Mouse (Mus musculus) midbrain, embryonic 13.5 days (tissue): Measurements from ENCODE around the gene Prkg2. TPM values are rescaled to one million over a fixed set of nuclear protein-coding genes. Genes with fewer than 3 reads are reported as not detected.

Source experiments
- ATAC-seq: fragments of 200-750 bp; cut with Nextera tagmentation; 2 replicates; pipeline ENCODE4 v1.8.0; 2017; ENCODE audit warnings: mild to moderate bottlenecking, moderate TSS enrichment, moderate library complexity
- H3K27ac ChIP-seq: fragments of 300-500 bp; sonication (generic); 2 replicates; pipeline ENCODE4 v1.5.1; 2015; ENCODE audit warnings: inconsistent platforms, mild to moderate bottlenecking, moderate library complexity
- H3K27me3 ChIP-seq: fragments of 300-500 bp; sonication (generic); 2 replicates; pipeline ENCODE4 v1.6.1; 2015; ENCODE audit warnings: mild to moderate bottlenecking, inconsistent platforms
- H3K36me3 ChIP-seq: fragments of 300-500 bp; sonication (generic); 2 replicates; pipeline ENCODE4 v1.6.1; 2015; ENCODE audit warnings: mild to moderate bottlenecking, inconsistent platforms
- H3K4me1 ChIP-seq: fragments of 300-500 bp; sonication (generic); replicated peaks from 2 replicates; pipeline ENCODE4 v1.6.1; 2015; ENCODE audit warnings: inconsistent platforms
- H3K4me2 ChIP-seq: fragments of 300-500 bp; sonication (generic); replicated peaks from 2 replicates; pipeline ENCODE4 v1.6.1; 2015; ENCODE audit warnings: moderate library complexity, mild to moderate bottlenecking, inconsistent platforms
- H3K4me3 ChIP-seq: fragments of 300-500 bp; sonication (generic); replicated peaks from 2 replicates; pipeline ENCODE4 v1.5.1; 2015; ENCODE audit warnings: mild to moderate bottlenecking, inconsistent platforms
- H3K9ac ChIP-seq: fragments of 300-500 bp; sonication (generic); replicated peaks from 2 replicates; pipeline ENCODE4 v1.6.1; 2015; ENCODE audit warnings: mild to moderate bottlenecking, inconsistent platforms
- H3K9me3 ChIP-seq: fragments of 300-500 bp; sonication (generic); 2 replicates; pipeline ENCODE4 v1.6.1; 2016; ENCODE audit warnings: mild to moderate bottlenecking, inconsistent platforms
- WGBS: fragments of 180-500 bp; shearing (Covaris S2); methylation state at CpG from one replicate; pipeline ENCODE4 v1.1.7; 2015; 5-methylcytosine and 5-hydroxymethylcytosine counted together
- polyA plus RNA-seq: library from polyadenylated mRNA; unstranded; fragments of >200 nt; fragmentation: Nextera tagmentation; extraction: Ambion mirVana; gene quantifications from 2 replicates; pipeline ENCODE4 v1.2.1, GENCODE M21; 2015

The Prkg2 gene
- polyA plus RNA-seq, 1 experiment from 2014 or later = 1.5 TPM

DNA sequence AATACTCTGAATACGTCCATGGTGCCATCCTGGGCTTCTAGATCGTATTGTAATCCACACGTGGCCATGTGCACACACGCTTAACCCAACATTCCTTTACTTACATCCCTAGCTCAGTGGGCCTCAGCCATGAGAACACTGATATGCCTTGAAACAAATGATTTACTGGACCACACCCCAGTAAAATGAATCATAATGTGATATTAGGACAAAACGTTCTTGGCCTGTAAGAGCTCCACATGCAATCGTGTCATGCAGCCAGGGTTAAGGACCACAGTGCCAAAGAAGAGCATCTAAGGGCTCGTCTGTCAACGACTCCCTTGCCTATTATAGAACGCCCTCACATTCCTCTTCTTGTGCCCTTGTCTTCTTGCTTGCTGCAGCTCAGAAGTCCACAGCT lies 70.5 kb downstream of the Prkg2 start:
- H3K9ac ChIP-seq = no peak overlapping the region
- no peak overlapping the region for H3K27ac ChIP-seq
- no peaks in the 10 kb centered on the region for H3K36me3 ChIP-seq
- ATAC-seq = no peak
- WGBS = 89% methylated on average over 9 of the region's 9 CpGs
- H3K4me1 ChIP-seq = peaks cover 10% of the 10 kb centered on the region
- no peak overlapping the region for H3K4me3 ChIP-seq
- H3K4me2 ChIP-seq = no peak overlapping the region
- H3K27me3 ChIP-seq = no peaks in the 10 kb centered on the region
- no peaks in the 10 kb centered on the region for H3K9me3 ChIP-seq

DNA sequence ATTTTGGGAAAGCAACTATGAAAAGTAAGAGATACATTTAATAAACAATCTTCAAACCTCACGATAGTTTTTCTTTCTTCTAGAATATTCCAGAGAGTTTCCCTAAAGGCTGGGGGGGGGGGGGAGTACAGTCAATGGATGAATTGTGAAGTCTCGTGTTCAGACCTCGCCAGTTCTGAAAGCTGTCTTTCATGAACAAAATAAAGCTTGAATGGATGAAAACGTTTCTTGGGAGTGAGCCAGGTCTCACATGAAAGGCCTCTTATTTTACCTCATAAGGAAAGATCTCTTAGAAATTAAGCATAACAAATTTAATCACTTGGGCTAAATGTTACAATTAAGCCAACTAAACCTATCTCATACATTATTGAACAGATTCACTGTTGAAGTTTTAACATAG lies 72.0 kb downstream of the Prkg2 start:
- no peak for ATAC-seq

DNA sequence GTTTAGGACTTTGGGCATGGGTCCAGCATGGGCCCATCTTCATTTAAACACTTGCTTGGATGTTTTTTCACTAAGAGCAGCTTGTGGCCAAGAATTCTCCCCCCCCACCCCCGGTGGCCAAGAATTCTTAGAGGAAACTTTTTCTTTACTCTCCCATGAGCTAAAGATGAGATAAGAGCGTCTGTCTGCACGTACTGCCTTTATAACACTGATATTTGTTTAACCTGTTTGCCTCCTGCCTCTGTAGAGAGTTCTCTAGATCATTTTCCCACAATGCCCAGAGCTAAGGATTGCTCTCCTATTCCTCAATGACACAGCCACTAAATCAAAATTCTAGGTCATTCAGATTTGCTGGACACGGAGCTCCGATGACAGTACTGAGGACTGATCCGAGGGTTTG lies 72.8 kb downstream of the Prkg2 start:
- 89% methylated on average over 6 of the region's 6 CpGs for WGBS

More for the DNA sequence above, 72.0 kb downstream of the Prkg2 start:
- Histone ChIP-seq H3K4me3 (no peak overlapping the region), H3K4me2 (no peak overlapping the region), H3K27ac (no peak overlapping the region), H3K9me3 (no peaks in the 10 kb centered on the region), H3K27me3 (no peaks in the 10 kb centered on the region), H3K4me1 (peaks cover 10% of the 10 kb centered on the region), H3K9ac (no peak overlapping the region), H3K36me3 (no peaks in the 10 kb centered on the region)
- WGBS = 38% methylated on average over 4 of the region's 4 CpGs

DNA sequence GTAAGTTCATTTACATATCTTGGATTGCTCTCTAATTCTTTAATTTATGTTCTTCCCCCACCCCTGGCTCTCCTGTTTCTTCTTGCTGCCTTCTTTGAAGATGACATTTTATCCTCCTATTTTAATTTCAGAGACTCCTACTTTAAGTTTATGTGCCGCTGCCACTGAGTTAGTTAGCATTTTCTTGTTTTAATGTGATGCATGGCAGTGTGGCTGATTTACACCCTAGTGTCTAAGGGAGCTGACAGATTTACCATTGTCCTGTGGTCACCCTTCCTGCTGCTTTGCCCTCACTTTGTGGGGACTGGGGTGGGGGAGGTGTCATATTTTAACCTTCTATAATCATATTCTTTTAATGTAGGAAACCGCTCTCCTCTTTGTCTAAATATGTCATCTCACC lies 74.7 kb downstream of the Prkg2 start:
- H3K36me3 ChIP-seq = no peaks in the 10 kb centered on the region
- H3K9me3 ChIP-seq = no peaks in the 10 kb centered on the region
- no peak overlapping the region for H3K4me3 ChIP-seq
- no peak for ATAC-seq
- no peak overlapping the region for H3K9ac ChIP-seq
- peaks cover 10% of the 10 kb centered on the region for H3K4me1 ChIP-seq
- no peak overlapping the region for H3K4me2 ChIP-seq
- H3K27me3 ChIP-seq = no peaks in the 10 kb centered on the region
- 46% methylated on average over 2 of the region's 2 CpGs for WGBS
- H3K27ac ChIP-seq = peak overlapping the region; percentile 21; the same call in 1 of the 2 replicates

More for the DNA sequence above, 72.8 kb downstream of the Prkg2 start:
- Histone ChIP-seq H3K4me1 (peaks cover 10% of the 10 kb centered on the region), H3K27me3 (no peaks in the 10 kb centered on the region), H3K27ac (no peak overlapping the region), H3K4me3 (no peak overlapping the region), H3K4me2 (no peak overlapping the region), H3K9ac (no peak overlapping the region), H3K9me3 (no peaks in the 10 kb centered on the region), H3K36me3 (no peaks in the 10 kb centered on the region)
- ATAC-seq = no peak

DNA sequence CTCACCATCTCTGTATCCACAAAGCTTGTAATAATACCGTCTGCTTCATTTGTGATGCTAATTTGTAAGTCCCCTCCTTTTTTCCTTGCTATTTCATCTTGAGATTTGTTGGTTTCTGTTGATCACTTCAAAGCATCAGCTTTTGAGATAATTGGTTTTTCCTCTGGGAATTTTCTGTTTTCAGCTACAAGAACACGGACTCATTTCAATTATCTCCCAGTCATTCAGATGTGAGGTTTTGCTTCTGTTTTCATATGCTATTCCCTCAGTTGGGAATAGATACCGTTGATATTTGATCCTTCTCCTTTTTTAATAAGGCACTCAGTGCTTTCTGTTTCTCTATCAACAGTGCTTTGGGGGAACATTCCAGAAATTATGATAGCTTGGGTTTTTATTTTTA lies 81.6 kb downstream of the Prkg2 start:
- Histone ChIP-seq H3K9me3 (peaks cover 4% of the 10 kb centered on the region; the same call in 1 of the 2 replicates), H3K4me3 (no peak overlapping the region)
- WGBS = 25% methylated on average over 3 of the region's 3 CpGs

DNA sequence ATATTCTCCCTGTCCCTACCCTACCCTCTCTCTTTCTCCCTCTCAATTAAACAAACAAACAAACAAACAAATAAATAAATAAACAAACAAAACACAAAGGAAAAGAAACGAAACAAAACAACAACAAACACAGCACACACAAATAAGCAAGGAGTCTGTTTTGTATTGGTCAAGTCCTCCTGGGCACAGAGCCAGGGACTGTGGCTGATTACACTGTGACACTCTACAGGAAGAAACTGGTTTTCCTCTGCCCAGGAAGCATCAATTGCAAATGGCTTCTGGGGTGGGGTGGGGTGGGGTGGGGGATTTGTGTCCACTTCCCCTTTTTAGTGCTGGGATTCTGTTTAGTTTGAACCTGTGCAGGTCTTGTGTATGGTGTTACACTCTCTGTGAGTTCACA lies 83.8 kb downstream of the Prkg2 start:
- Histone ChIP-seq H3K27me3 (no peaks in the 10 kb centered on the region), H3K4me1 (0 out of 2 replicates have a peak, but pooled peaks cover 8% of the 10 kb centered on the region), H3K4me3 (no peak overlapping the region), H3K27ac (no peak overlapping the region), H3K9me3 (peaks cover 4% of the 10 kb centered on the region; the same call in 1 of the 2 replicates), H3K9ac (no peak overlapping the region), H3K36me3 (no peaks in the 10 kb centered on the region), H3K4me2 (no peak overlapping the region)
- WGBS = 77% methylated on average over 1 of the region's 1 CpGs
- no peak for ATAC-seq

More for the DNA sequence above, 81.6 kb downstream of the Prkg2 start:
- H3K27ac ChIP-seq = no peak overlapping the region; the same call in 1 of the 2 replicates
- H3K4me1 ChIP-seq = 0 out of 2 replicates have a peak, but pooled peaks cover 8% of the 10 kb centered on the region
- no peaks in the 10 kb centered on the region for H3K36me3 ChIP-seq
- no peak overlapping the region for H3K4me2 ChIP-seq
- no peaks in the 10 kb centered on the region for H3K27me3 ChIP-seq
- ATAC-seq = no peak
- H3K9ac ChIP-seq = no peak overlapping the region

DNA sequence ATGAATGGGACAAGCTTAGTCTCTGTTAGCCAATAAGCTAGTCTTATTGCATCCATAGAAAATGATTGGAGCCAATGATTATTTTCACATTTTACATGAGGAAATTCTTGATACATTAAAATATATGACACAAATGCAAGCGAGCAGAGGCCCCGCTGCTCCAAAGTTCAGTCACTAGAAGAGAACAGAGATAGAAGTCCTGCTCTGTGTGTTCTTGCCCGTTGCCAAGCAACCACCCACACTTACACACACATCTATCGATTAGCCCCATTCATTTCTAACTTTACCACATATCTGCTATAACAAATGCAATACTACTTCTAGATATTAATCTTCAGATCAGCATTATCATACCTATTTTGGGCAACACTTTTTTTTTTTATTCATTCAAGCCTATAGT lies 85.6 kb downstream of the Prkg2 start:
- Histone ChIP-seq H3K4me2 (no peak overlapping the region), H3K9me3 (peaks cover 4% of the 10 kb centered on the region; the same call in 1 of the 2 replicates), H3K27ac (no peak overlapping the region), H3K27me3 (no peaks in the 10 kb centered on the region), H3K4me3 (no peak overlapping the region), H3K9ac (no peak overlapping the region), H3K4me1 (0 out of 2 replicates have a peak, but pooled peaks cover 8% of the 10 kb centered on the region), H3K36me3 (no peaks in the 10 kb centered on the region)
- 83% methylated on average over 4 of the region's 4 CpGs for WGBS
- no peak for ATAC-seq

DNA sequence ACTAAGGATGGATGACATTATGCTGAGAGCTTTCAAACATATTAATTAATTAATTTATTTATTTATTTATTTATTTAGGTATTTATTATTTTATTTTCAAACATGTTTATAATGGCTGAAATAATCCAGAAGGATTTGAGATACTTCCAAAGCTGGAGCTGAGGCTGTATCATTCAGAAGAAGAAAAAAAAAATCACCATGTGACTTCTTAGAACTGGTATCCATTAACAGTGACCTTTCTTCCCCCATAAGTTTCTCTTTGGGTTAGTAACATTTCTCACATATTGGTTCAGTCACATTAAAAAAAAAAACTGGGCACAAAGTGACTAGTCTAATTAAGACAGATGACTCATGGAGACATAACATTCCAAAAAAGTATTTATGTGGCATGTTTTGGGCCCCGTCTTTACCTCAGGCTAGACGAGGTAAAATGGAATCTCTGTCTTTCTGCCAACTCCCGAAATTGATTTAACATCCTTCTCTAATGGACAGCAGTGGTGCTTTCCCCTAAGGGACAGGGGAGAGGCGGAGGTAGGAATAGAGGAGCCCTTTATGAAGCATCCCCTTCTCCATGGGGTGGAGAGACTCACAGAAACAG lies 86.6 kb downstream of the Prkg2 start:
- 85% methylated on average over 4 of the region's 4 CpGs for WGBS
- H3K27ac ChIP-seq = no peak overlapping the region
- no peaks in the 10 kb centered on the region for H3K36me3 ChIP-seq
- no peak for ATAC-seq
- H3K4me1 ChIP-seq = 0 out of 2 replicates have a peak, but pooled peaks cover 4% of the 10 kb centered on the region
- H3K9me3 ChIP-seq = no peaks in the 10 kb centered on the region
- no peak overlapping the region for H3K9ac ChIP-seq
- H3K4me3 ChIP-seq = no peak overlapping the region
- H3K27me3 ChIP-seq = no peaks in the 10 kb centered on the region
- no peak overlapping the region for H3K4me2 ChIP-seq

DNA sequence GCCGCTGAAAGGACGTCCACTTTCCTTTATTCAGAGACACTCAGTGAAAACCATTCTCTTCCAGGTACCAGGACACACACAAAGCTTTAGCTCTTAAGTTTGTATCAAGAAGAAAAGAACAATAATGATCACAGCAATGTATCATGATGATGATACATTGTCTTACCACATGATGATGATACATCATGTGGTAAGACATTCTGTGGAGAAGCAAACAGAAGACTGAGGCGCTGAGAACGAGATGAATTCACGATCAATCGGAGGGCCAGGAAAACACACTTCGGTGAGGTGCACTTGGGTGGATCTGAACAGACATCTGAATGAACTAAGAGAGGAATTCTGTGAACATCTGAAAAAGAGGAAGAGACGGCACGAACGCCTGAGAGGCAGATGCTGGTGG lies 87.4 kb downstream of the Prkg2 start:
- no peaks in the 10 kb centered on the region for H3K27me3 ChIP-seq
- H3K27ac ChIP-seq = no peak overlapping the region
- no peak for ATAC-seq
- H3K4me2 ChIP-seq = no peak overlapping the region
- no peak overlapping the region for H3K4me3 ChIP-seq
- H3K9ac ChIP-seq = no peak overlapping the region
- 0 out of 2 replicates have a peak, but pooled peaks cover 3% of the 10 kb centered on the region for H3K4me1 ChIP-seq
- WGBS = 87% methylated on average over 10 of the region's 10 CpGs
- H3K36me3 ChIP-seq = no peaks in the 10 kb centered on the region
- H3K9me3 ChIP-seq = no peaks in the 10 kb centered on the region

DNA sequence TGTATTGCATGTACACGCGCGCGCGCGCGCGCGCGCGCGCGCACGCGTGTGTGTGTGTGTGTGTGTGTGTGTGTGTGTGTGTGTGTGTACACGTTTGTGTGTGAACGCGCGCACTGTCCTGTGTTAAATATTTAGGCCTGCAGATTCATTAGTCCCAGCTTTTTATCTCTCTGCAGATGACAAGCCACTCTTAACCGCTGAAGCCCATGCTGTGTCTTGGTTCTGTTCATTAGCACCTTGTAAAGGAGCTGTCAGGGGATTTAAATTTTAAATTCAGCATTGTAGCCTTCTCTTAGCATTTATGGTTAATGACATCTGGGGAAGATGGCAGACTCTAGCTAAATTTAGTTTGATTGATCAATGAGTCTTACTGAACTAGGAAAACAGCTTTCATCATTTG lies 90.5 kb downstream of the Prkg2 start:
- 93% methylated on average over 20 of the region's 20 CpGs for WGBS
- H3K4me2 ChIP-seq = no peak overlapping the region
- H3K9ac ChIP-seq = no peak overlapping the region
- H3K36me3 ChIP-seq = no peaks in the 10 kb centered on the region
- no peak for ATAC-seq
- no peaks in the 10 kb centered on the region for H3K9me3 ChIP-seq
- H3K27ac ChIP-seq = no peak overlapping the region
- no peak overlapping the region for H3K4me3 ChIP-seq
- no peaks in the 10 kb centered on the region for H3K4me1 ChIP-seq
- no peaks in the 10 kb centered on the region for H3K27me3 ChIP-seq

DNA sequence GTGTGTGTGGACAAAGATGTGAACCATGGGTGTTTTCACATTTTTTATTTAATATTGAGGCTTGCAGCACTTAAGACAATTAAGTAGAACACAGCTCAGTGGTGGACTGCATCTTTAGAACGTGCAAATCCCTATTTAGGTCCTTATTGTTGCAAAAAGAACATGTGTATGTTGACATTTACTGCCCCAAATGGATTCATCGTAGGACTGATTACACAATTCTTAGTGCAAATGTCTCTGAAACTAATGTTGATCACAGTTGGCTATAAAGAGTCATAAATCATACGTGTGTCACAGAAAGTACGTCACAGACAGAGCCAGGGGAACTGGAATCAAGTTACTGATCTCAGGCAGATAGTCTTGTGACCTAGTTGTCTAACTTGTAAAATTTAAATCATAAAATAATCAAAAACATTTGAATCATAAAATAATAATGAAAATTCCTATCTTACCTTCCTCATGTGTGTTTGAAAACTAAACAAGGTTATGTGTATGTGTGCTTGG lies 91.0 kb downstream of the Prkg2 start:
- no peak for ATAC-seq
- no peak overlapping the region for H3K4me2 ChIP-seq
- H3K4me3 ChIP-seq = no peak overlapping the region
- H3K36me3 ChIP-seq = no peaks in the 10 kb centered on the region
- no peaks in the 10 kb centered on the region for H3K9me3 ChIP-seq
- 82% methylated on average over 4 of the region's 4 CpGs for WGBS
- H3K9ac ChIP-seq = no peak overlapping the region
- H3K27me3 ChIP-seq = no peaks in the 10 kb centered on the region
- H3K4me1 ChIP-seq = no peaks in the 10 kb centered on the region
- H3K27ac ChIP-seq = no peak overlapping the region

DNA sequence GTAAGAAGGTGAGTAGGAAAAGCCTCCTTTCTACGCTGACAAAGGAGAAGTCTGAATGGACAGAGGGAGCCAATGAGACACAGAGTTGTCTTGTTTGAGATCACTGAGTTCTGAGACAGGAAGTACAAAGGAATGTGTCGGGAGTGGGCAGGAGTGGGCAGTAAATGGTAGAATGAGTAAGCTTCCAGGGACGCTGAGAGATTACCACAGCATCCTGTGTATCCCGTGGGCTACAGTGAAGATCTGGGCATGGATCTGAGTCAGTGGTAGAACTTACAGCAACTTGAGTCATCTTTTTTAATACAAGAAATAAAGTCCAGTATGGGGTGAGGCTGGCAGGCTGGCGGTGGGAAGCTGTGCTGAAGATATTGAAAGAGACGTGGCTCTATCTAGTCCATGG lies 93.4 kb downstream of the Prkg2 start:
- 65% methylated on average over 6 of the region's 6 CpGs for WGBS
- Histone ChIP-seq H3K36me3 (no peaks in the 10 kb centered on the region), H3K27me3 (no peaks in the 10 kb centered on the region), H3K4me3 (no peak overlapping the region), H3K27ac (no peak overlapping the region), H3K4me1 (peaks cover 14% of the 10 kb centered on the region; the same call in 1 of the 2 replicates), H3K9ac (no peak overlapping the region), H3K9me3 (no peaks in the 10 kb centered on the region), H3K4me2 (no peak overlapping the region)
- ATAC-seq = no peak

DNA sequence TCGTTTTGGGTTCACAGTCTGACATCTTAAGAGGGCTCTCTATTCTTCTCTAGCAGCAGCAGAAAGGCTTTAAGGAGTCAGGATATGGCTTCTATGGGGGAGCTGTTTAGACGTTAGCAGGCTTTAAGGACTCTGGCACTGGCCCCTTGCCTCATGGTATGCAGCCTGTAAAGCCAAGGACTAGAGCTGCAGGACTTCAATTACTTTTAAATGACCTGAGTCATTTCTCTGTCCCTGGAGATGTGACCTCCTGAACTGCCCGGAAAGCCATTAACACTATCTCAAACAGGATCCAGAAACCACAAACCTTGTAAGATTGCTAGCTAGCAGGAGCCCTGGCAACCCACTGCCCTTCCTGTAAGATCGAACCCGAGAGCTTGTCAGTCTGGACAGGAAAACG lies 96.4 kb downstream of the Prkg2 start:
- no peak for ATAC-seq
- Histone ChIP-seq H3K9me3 (no peaks in the 10 kb centered on the region), H3K27ac (no peak overlapping the region), H3K27me3 (no peaks in the 10 kb centered on the region), H3K4me2 (no peak overlapping the region), H3K36me3 (no peaks in the 10 kb centered on the region), H3K4me3 (no peak overlapping the region), H3K9ac (no peak overlapping the region), H3K4me1 (peaks cover 18% of the 10 kb centered on the region)
- 46% methylated on average over 6 of the region's 6 CpGs for WGBS
